Mouse (Mus musculus) embryonic stem cell, embryonic (primary cell): ENCODE measurements around the gene Pip4k2a.

Source experiments
- CTCF ChIA-PET, 4 experiments: fragments of 300-600 bp in 2 of 4; fragments of 350-600 bp in 2 of 4; sonication (Branson Sonifier 250); formaldehyde crosslinking; loops; one replicate each; lab custom pipeline; 2022; ENCODE audit warnings: inconsistent platforms in 2 of 4; lab: Charles Lee
- POLR2A ChIA-PET, 4 experiments: fragments of 300-600 bp in 2 of 4; fragments of 350-600 bp in 2 of 4; sonication (Branson Sonifier 250); formaldehyde crosslinking; loops; one replicate each; lab custom pipeline; 2022; ENCODE audit warnings: antibody characterized with exemption in 4 of 4, inconsistent platforms in 1 of 4; lab: Charles Lee

Pip4k2a gene

GRCm38 (mm10) chr2:18920461-18920877, 77.5 kb downstream of the Pip4k2a start:
- CTCF ChIA-PET, result no interaction called here
- POLR2A ChIA-PET, result interaction anchor here in 1 of 4 experiments (0.6 to 0.8 kb wide), 2 partner anchors 13 to 457 kb away, joined by 3 read pairs; no protein-coding TSS in a partner anchor

GRCm38 (mm10) chr2:18919797-18920354, 78.0 kb downstream of the Pip4k2a start:
- POLR2A ChIA-PET, result interaction anchor here in 2 of 4 experiments (0.6 to 1.1 kb wide), 3 partner anchors 13 to 457 kb away, joined by 3 read pairs; no protein-coding TSS in a partner anchor
- CTCF ChIA-PET, result no interaction called here

GRCm38 (mm10) chr2:18917838-18918237, 80.1 kb downstream of the Pip4k2a start:
- ChIA-PET CTCF (no interaction called here), POLR2A (interaction anchor here in 1 of 4 experiments (1.3 kb wide), 1 partner anchor 40 kb away, joined by 8 read pairs; no protein-coding TSS in a partner anchor)

GRCm38 (mm10) chr2:18917380-18917750, 80.6 kb downstream of the Pip4k2a start:
- ChIA-PET POLR2A (interaction anchor here in 2 of 4 experiments (0.6 to 1.3 kb wide), 3 partner anchors 19 to 79 kb away, joined by 3 to 8 read pairs (median 3); no protein-coding TSS in a partner anchor), CTCF (interaction anchor here in 1 of 4 experiments (0.6 kb wide), 1 partner anchor 496 kb away, joined by 3 read pairs; no protein-coding TSS in a partner anchor)

GRCm38 (mm10) chr2:18916615-18917379, 81.1 kb downstream of the Pip4k2a start:
- ChIA-PET POLR2A (interaction anchor here in 2 of 4 experiments (0.6 to 1.3 kb wide), 4 partner anchors 19 to 282 kb away, joined by 3 to 8 read pairs (median 3); partner anchors contain the start of gene Armc3 (in 1 of the 2)), CTCF (interaction anchor here in 1 of 4 experiments (0.6 kb wide), 1 partner anchor 497 kb away, joined by 3 read pairs; no protein-coding TSS in a partner anchor)

- POLR2A ChIA-PET, result interaction anchor here in 1 of 4 experiments (0.7 to 1.2 kb wide), 2 partner anchors 18 to 283 kb away, joined by 3 read pairs; partner anchors contain the start of gene Armc3
- CTCF ChIA-PET, result no interaction called here
Measured at GRCm38 (mm10) chr2:18916042-18916407, 81.9 kb downstream of the Pip4k2a start.

- CTCF ChIA-PET, result no interaction called here
- POLR2A ChIA-PET, result interaction anchor here in 1 of 4 experiments (0.9 kb wide), 1 partner anchor 42 kb away, joined by 5 read pairs; no protein-coding TSS in a partner anchor
Measured at GRCm38 (mm10) chr2:18915372-18916041, 82.4 kb downstream of the Pip4k2a start.

GRCm38 (mm10) chr2:18914750-18915149, 83.2 kb downstream of the Pip4k2a start:
- ChIA-PET CTCF (interaction anchor here in 1 of 4 experiments (0.7 kb wide), 1 partner anchor 42 kb away, joined by 4 read pairs; no protein-coding TSS in a partner anchor), POLR2A (interaction anchor here in 1 of 4 experiments (0.9 kb wide), 1 partner anchor 43 kb away, joined by 5 read pairs; no protein-coding TSS in a partner anchor)

- CTCF ChIA-PET, result no interaction called here
- POLR2A ChIA-PET, result no interaction called here
Measured at GRCm38 (mm10) chr2:18913642-18914041, 84.3 kb downstream of the Pip4k2a start.

- POLR2A ChIA-PET, result interaction anchor here in 2 of 4 experiments (0.5 to 2.0 kb wide), 3 partner anchors 10 to 33 kb away, joined by 3 to 4 read pairs (median 3); no protein-coding TSS in a partner anchor
- CTCF ChIA-PET, result interaction anchor here in 1 of 4 experiments (0.6 kb wide), 1 partner anchor 53 kb away, joined by 3 read pairs; no protein-coding TSS in a partner anchor
Measured at GRCm38 (mm10) chr2:18911251-18911934, 86.5 kb downstream of the Pip4k2a start.

GRCm38 (mm10) chr2:18910209-18910608, 87.7 kb downstream of the Pip4k2a start:
- CTCF ChIA-PET, result no interaction called here
- POLR2A ChIA-PET, result interaction anchor here in 1 of 4 experiments (2.0 kb wide), 1 partner anchor 9 kb away, joined by 4 read pairs; no protein-coding TSS in a partner anchor

- ChIA-PET POLR2A (interaction anchor here in 1 of 4 experiments (2.0 kb wide), 1 partner anchor 8 kb away, joined by 4 read pairs; no protein-coding TSS in a partner anchor), CTCF (no interaction called here)
Measured at GRCm38 (mm10) chr2:18909713-18910112, 88.2 kb downstream of the Pip4k2a start.

GRCm38 (mm10) chr2:18907269-18907668, 90.7 kb downstream of the Pip4k2a start:
- ChIA-PET POLR2A (interaction anchor here in 1 of 4 experiments (0.6 kb wide), 1 partner anchor 181 kb away, joined by 4 read pairs; no protein-coding TSS in a partner anchor), CTCF (no interaction called here)

- ChIA-PET POLR2A (interaction anchor here in 1 of 4 experiments (0.6 kb wide), 1 partner anchor 181 kb away, joined by 4 read pairs; no protein-coding TSS in a partner anchor), CTCF (no interaction called here)
Measured at GRCm38 (mm10) chr2:18906421-18907084, 91.4 kb downstream of the Pip4k2a start.

GRCm38 (mm10) chr2:18903301-18904068, 94.4 kb downstream of the Pip4k2a start:
- CTCF ChIA-PET, result no interaction called here
- POLR2A ChIA-PET, result no interaction called here

- POLR2A ChIA-PET, result interaction anchor here in 1 of 4 experiments (0.7 kb wide), 1 partner anchor 9 kb away, joined by 4 read pairs; no protein-coding TSS in a partner anchor
- CTCF ChIA-PET, result interaction anchor here in 2 of 4 experiments (0.6 kb wide), 3 partner anchors 80 to 1647 kb away, joined by 3 to 4 read pairs (median 3); no protein-coding TSS in a partner anchor
Measured at GRCm38 (mm10) chr2:18901133-18901532, 96.8 kb downstream of the Pip4k2a start.
